Comparison of ENCODE assay signal across 27 mouse cellular contexts in the genomic region with DNA sequence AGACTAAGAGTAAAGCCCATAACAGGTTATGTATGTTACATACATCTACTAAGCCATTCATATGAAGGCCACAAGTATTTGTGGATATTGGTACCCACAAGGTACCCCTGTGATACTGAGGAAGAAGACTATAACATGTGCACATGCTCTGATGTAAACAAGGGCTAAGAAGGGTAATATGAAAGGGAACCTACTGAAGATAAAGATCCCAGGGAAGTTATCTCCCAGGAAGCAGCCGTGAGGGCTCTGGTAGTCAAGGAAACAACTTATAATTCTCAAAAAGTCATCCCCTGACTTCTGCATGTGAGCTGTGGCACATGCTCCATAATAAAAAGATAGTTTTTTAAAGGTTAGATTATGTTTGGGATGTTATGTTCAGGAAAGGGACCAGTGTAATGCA. TPM values are rescaled to one million over a fixed set of nuclear protein-coding genes. Genes with fewer than 3 reads are reported as not detected.
"Had no signal": no experiment of that assay in that cellular context is flagged by ENCODE, and none has a peak within 500 bp of the region (broad histone marks: within the 10 kb centered on the region; RNA-seq: fewer than 3 reads in every experiment).

No protein-coding gene starts in this region.

- H3K4me1 ChIP-seq: embryonic facial prominence, embryonic 10.5 days; embryonic facial prominence, embryonic 12.5 days; embryonic facial prominence, embryonic 13.5 days; embryonic facial prominence, embryonic 15.5 days; forebrain, embryonic 10.5 days; forebrain, embryonic 12.5 days; forebrain, embryonic 13.5 days; forebrain, embryonic 15.5 days had no signal

- H3K27me3 ChIP-seq: embryonic facial prominence, embryonic 12.5 days; embryonic facial prominence, embryonic 13.5 days; embryonic facial prominence, embryonic 15.5 days; forebrain, embryonic 12.5 days; forebrain, embryonic 13.5 days; forebrain, embryonic 15.5 days had no signal

- H3K9me3 ChIP-seq: embryonic facial prominence, embryonic 10.5 days; embryonic facial prominence, embryonic 12.5 days; embryonic facial prominence, embryonic 13.5 days; embryonic facial prominence, embryonic 15.5 days; forebrain, embryonic 10.5 days; forebrain, embryonic 12.5 days; forebrain, embryonic 13.5 days; forebrain, embryonic 15.5 days had no signal

- H3K27ac ChIP-seq: embryonic facial prominence, embryonic 10.5 days; embryonic facial prominence, embryonic 12.5 days; embryonic facial prominence, embryonic 13.5 days; embryonic facial prominence, embryonic 15.5 days; forebrain, embryonic 10.5 days; forebrain, embryonic 12.5 days; forebrain, embryonic 13.5 days; forebrain, embryonic 15.5 days; gastrocnemius, adult 2 months; heart, adult 2 months had no signal

- DNase-seq: cerebellum, adult 9-10 months; cerebellum, adult 9-11 months; cerebellum, postnatal 10 days; cerebellum, postnatal 14 days; cerebellum, postnatal 25 days; cerebellum, postnatal 36 days; embryo, embryonic 11 days; forebrain, postnatal 0 days; gastrocnemius, adult 2 months; gastrocnemius, postnatal 10 days; gastrocnemius, postnatal 14 days; gastrocnemius, postnatal 25 days; gastrocnemius, postnatal 36 days; heart, adult 11 months; heart, adult 18-20 months; heart, adult 2 months had no signal

- H3K9ac ChIP-seq: embryonic facial prominence, embryonic 12.5 days; embryonic facial prominence, embryonic 13.5 days; embryonic facial prominence, embryonic 15.5 days; forebrain, embryonic 12.5 days; forebrain, embryonic 13.5 days; forebrain, embryonic 15.5 days; forebrain, postnatal 0 days had no signal

- H3K4me3 ChIP-seq: embryonic facial prominence, embryonic 10.5 days; embryonic facial prominence, embryonic 12.5 days; embryonic facial prominence, embryonic 13.5 days; embryonic facial prominence, embryonic 15.5 days; erythroblast, embryonic 14.5 days; forebrain, embryonic 10.5 days; forebrain, embryonic 12.5 days; forebrain, embryonic 13.5 days; forebrain, embryonic 15.5 days; gastrocnemius, adult 2 months; heart, adult 2 months had no signal

- H3K36me3 ChIP-seq: embryonic facial prominence, embryonic 10.5 days; embryonic facial prominence, embryonic 12.5 days; embryonic facial prominence, embryonic 13.5 days; embryonic facial prominence, embryonic 15.5 days; forebrain, embryonic 10.5 days; forebrain, embryonic 12.5 days; forebrain, embryonic 15.5 days had no signal

- ATAC-seq: forebrain, embryonic 13.5 days; forebrain, embryonic 14.5 days; forebrain, embryonic 15.5 days; forebrain, embryonic 16.5 days; forebrain, postnatal 0 days had no signal

RNA-seq across cellular contexts. Expression of gene Enkur, which starts 13.9 kb away (rescaled TPM):
- polyA plus RNA-seq: erythroblast, embryonic 14.5 days had no signal

RNA-seq across cellular contexts. Expression of gene Thnsl1, which starts 14.3 kb away (rescaled TPM):
- polyA plus RNA-seq: erythroblast, embryonic 14.5 days had no signal
